ENCODE assay signal across 15 mouse cellular contexts in the genomic region with DNA sequence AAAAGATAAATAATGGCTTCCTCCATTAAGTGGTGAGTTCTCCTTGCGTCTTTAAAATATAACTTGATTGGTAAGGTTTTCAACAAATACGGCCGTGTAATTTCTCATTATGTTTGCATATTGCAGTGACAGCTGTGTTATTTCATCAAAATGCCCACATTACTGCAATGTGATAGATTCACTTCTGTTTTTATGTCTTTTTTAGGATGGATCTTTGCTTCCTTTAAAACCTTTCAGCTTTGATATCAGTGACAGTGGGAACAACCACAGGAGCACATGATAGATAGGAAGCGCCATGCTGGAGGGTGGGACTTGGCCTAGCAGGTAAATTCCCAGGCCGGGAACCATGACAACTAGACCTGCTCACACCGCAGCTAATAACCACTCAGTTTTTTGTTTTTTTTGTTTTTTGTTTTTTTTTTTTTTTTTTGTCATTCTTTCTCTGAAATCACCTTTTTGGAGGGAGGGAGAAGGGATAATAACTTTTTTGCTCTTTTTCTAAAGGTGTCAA.
"Had no signal": no experiment of that assay in that cellular context is flagged by ENCODE, and none has a peak within 500 bp of the region (broad histone marks: within the 10 kb centered on the region; RNA-seq: fewer than 3 reads in every experiment).

No protein-coding gene starts in this region.

- DNase-seq: kidney, adult 2 months; kidney, postnatal 14 days; left cerebral cortex, postnatal 4 days; lung, embryonic 14.5 days; lung, postnatal 10 days; lung, postnatal 4 days; right cerebral cortex, postnatal 4 days; thymus, adult 2 months; thymus, postnatal 25 days had no signal

- H3K9ac ChIP-seq: kidney, embryonic 15.5 days; limb, embryonic 13.5 days; lung, embryonic 14.5 days; midbrain, embryonic 13.5 days; neural tube, embryonic 15.5 days; stomach, embryonic 15.5 days had no signal

- ATAC-seq: midbrain, embryonic 13.5 days had no signal

- H3K27me3 ChIP-seq: kidney, embryonic 15.5 days; neural tube, embryonic 15.5 days; stomach, embryonic 15.5 days had no signal

- H3K4me2 ChIP-seq: kidney, embryonic 15.5 days; limb, embryonic 13.5 days; lung, embryonic 14.5 days; midbrain, embryonic 13.5 days; neural tube, embryonic 15.5 days; stomach, embryonic 15.5 days had no signal

- H3K4me3 ChIP-seq: kidney, embryonic 15.5 days; limb, embryonic 13.5 days; midbrain, embryonic 13.5 days; myocyte; neural tube, embryonic 15.5 days; stomach, embryonic 15.5 days had no signal

- H3K36me3 ChIP-seq: kidney, embryonic 15.5 days; limb, embryonic 13.5 days; midbrain, embryonic 13.5 days; neural tube, embryonic 15.5 days; stomach, embryonic 15.5 days had no signal

- H3K4me1 ChIP-seq: stomach, embryonic 15.5 days had no signal

- H3K9me3 ChIP-seq: kidney, embryonic 15.5 days; limb, embryonic 13.5 days; midbrain, embryonic 13.5 days; neural tube, embryonic 15.5 days; stomach, embryonic 15.5 days had no signal

- H3K27ac ChIP-seq: kidney, embryonic 15.5 days; limb, embryonic 13.5 days; midbrain, embryonic 13.5 days; neural tube, embryonic 15.5 days; stomach, embryonic 15.5 days had no signal
